Mouse (Mus musculus) olfactory bulb, adult 2 months (tissue): ENCODE results near the gene Evi5. TPM values are rescaled to one million over a fixed set of nuclear protein-coding genes. Genes with fewer than 3 reads are reported as not detected.

Experiments
- H3K27ac ChIP-seq: fragments of 200-500 bp; 2 replicates; pipeline ENCODE4 v1.5.1; 2012; ENCODE audit warnings: low read depth, low read length; ENCODE audit not compliant: insufficient read depth
- H3K4me1 ChIP-seq: fragments of 200-500 bp; 2 replicates; pipeline ENCODE4 v1.6.1; 2012; ENCODE audit warnings: low read length; ENCODE audit not compliant: control insufficient read depth, insufficient read depth
- H3K4me3 ChIP-seq: fragments of 200-500 bp; 2 replicates; pipeline ENCODE4 v1.5.1; 2012; ENCODE audit warnings: mild to moderate bottlenecking, low read depth, low read length, moderate library complexity; ENCODE audit not compliant: insufficient read depth
- CTCF ChIP-seq: fragments of 200-500 bp; IDR thresholded peaks from 2 replicates; pipeline ENCODE4 v1.5.1; 2012; ENCODE audit warnings: low read depth, mild to moderate bottlenecking, low read length, moderate library complexity; ENCODE audit not compliant: insufficient read depth
- POLR2A ChIP-seq: fragments of 200-500 bp; IDR thresholded peaks from 2 replicates; pipeline ENCODE4 v1.6.1; 2012; ENCODE audit warnings: mild to moderate bottlenecking, low read depth, low read length, moderate library complexity; ENCODE audit not compliant: insufficient read depth
- WGBS: fragments of 180-500 bp; shearing (Covaris S2); methylation state at CpG from one replicate; pipeline ENCODE4 v1.1.7; 2018; 5-methylcytosine and 5-hydroxymethylcytosine counted together
- polyA plus RNA-seq: library from polyadenylated mRNA; stranded (reverse); fragments of >200 nt; gene quantifications from 2 replicates; pipeline ENCODE4 v1.2.4, GENCODE M21; 2012; ENCODE audit warnings: low replicate concordance; ENCODE audit not compliant: missing spikeins, insufficient read depth, insufficient read length

The Evi5 gene
- polyA plus RNA-seq, 1 experiment, result not detected

GRCm38 (mm10) chr5:107708124-107708797 lies 166.6 kb downstream of the Evi5 start:
- Histone ChIP-seq H3K27ac (no peak overlapping the region), H3K4me3 (no peak overlapping the region), H3K4me1 (no peaks in the 10 kb centered on the region)
- TF ChIP-seq CTCF (no peak), POLR2A (no peak)
- WGBS, result 90% methylated on average over 8 of the region's 8 CpGs

- 80% methylated on average over 1 of the region's 1 CpGs for WGBS
- H3K4me3 ChIP-seq, result no peak overlapping the region
- TF ChIP-seq POLR2A (no peak), CTCF (no peak)
- H3K4me1 ChIP-seq, result no peaks in the 10 kb centered on the region
- no peak overlapping the region for H3K27ac ChIP-seq
Measured at GRCm38 (mm10) chr5:107706262-107706661, 168.6 kb downstream of the Evi5 start.

- H3K27ac ChIP-seq, result no peak overlapping the region
- 95% methylated on average over 4 of the region's 4 CpGs for WGBS
- H3K4me3 ChIP-seq, result no peak overlapping the region
- TF ChIP-seq POLR2A, result no peak
- TF ChIP-seq CTCF, result no peak
- no peaks in the 10 kb centered on the region for H3K4me1 ChIP-seq
Measured at GRCm38 (mm10) chr5:107705756-107706155, 169.2 kb downstream of the Evi5 start.

GRCm38 (mm10) chr5:107703207-107703763 lies 171.6 kb downstream of the Evi5 start:
- H3K4me1 ChIP-seq, result no peaks in the 10 kb centered on the region
- H3K4me3 ChIP-seq, result no peak overlapping the region
- H3K27ac ChIP-seq, result no peak overlapping the region
- 92% methylated on average over 6 of the region's 6 CpGs for WGBS
- no peak for TF ChIP-seq CTCF
- no peak for TF ChIP-seq POLR2A

- no peak overlapping the region for H3K27ac ChIP-seq
- H3K4me3 ChIP-seq, result no peak overlapping the region
- 88% methylated on average over 9 of the region's 9 CpGs for WGBS
- TF ChIP-seq POLR2A (no peak), CTCF (no peak)
- H3K4me1 ChIP-seq, result no peaks in the 10 kb centered on the region
Measured at GRCm38 (mm10) chr5:107701658-107702057, 173.2 kb downstream of the Evi5 start.

- H3K4me3 ChIP-seq, result no peak overlapping the region
- H3K27ac ChIP-seq, result no peak overlapping the region
- 96% methylated on average over 10 of the region's 10 CpGs for WGBS
- H3K4me1 ChIP-seq, result no peaks in the 10 kb centered on the region
- no peak for TF ChIP-seq POLR2A
- TF ChIP-seq CTCF, result no peak
Measured at GRCm38 (mm10) chr5:107700873-107701272, 174.0 kb downstream of the Evi5 start.

GRCm38 (mm10) chr5:107698888-107699287 lies 176.0 kb downstream of the Evi5 start:
- Histone ChIP-seq H3K4me1 (no peaks in the 10 kb centered on the region), H3K27ac (no peak overlapping the region), H3K4me3 (no peak overlapping the region)
- TF ChIP-seq CTCF, result no peak
- TF ChIP-seq POLR2A, result no peak
- 89% methylated on average over 8 of the region's 8 CpGs for WGBS

GRCm38 (mm10) chr5:107695019-107695418 lies 179.9 kb downstream of the Evi5 start:
- no peak for TF ChIP-seq POLR2A
- TF ChIP-seq CTCF, result no peak
- no peak overlapping the region for H3K4me3 ChIP-seq
- H3K27ac ChIP-seq, result no peak overlapping the region
- H3K4me1 ChIP-seq, result no peaks in the 10 kb centered on the region
- WGBS, result 86% methylated on average over 3 of the region's 3 CpGs

Other genes with a start within 250 kb of the Evi5 start
- gene Gfi1, start 149.1 kb downstream of the Evi5 start, polyA plus RNA-seq, result not detected in 2 replicates
- gene Ube2d2b, start 45.0 kb downstream of the Evi5 start, polyA plus RNA-seq, result not detected in 2 replicates
- gene Rpl5, start 25.4 kb upstream of the Evi5 start, polyA plus RNA-seq, result not detected in 2 replicates
- not detected in 2 replicates for gene Fam69a, start 112.0 kb upstream of the Evi5 start, polyA plus RNA-seq
- not detected in 2 replicates for gene Mtf2, start 190.6 kb upstream of the Evi5 start, polyA plus RNA-seq